Mouse (Mus musculus): ENCODE results near the gene Lrrc8b. TPM values are rescaled to one million over a fixed set of nuclear protein-coding genes. Genes with fewer than 3 reads are reported as not detected.

The Lrrc8b gene
- polyA plus RNA-seq, 1 experiment = 19.2 TPM

GRCm38 (mm10) chr5:105454105-105454504, 38.5 kb downstream of the Lrrc8b start:
- Histone ChIP-seq H3K36me3 (ENCODE audit: control insufficient read depth, insufficient read depth, low read length) (no peaks in the 10 kb centered on the region), H3K4me3 (ENCODE audit: control insufficient read depth, insufficient read depth, low read length) (no peak overlapping the region), H3K27me3 (ENCODE audit: control insufficient read depth, insufficient read depth, low read length) (no peaks in the 10 kb centered on the region), H3K27ac (ENCODE audit: control insufficient read depth, insufficient read depth, low read length) (no peak overlapping the region), H3K4me1 (replicated peaks; ENCODE audit: control insufficient read depth, insufficient read depth, low read length) (no peaks in the 10 kb centered on the region)
- no peak for DNase-seq
- WGBS = 74% methylated on average over 1 of the region's 1 CpGs
- no peak for TF ChIP-seq POLR2A (IDR thresholded peaks at IDR 0.05; ENCODE audit: control insufficient read depth, extremely low read depth, insufficient read depth, low read length, poor library complexity)

GRCm38 (mm10) chr5:105459077-105459476, 43.5 kb downstream of the Lrrc8b start:
- H3K27me3 ChIP-seq (ENCODE audit: control insufficient read depth, insufficient read depth, low read length) = no peaks in the 10 kb centered on the region
- no peaks in the 10 kb centered on the region for H3K36me3 ChIP-seq (ENCODE audit: control insufficient read depth, insufficient read depth, low read length)
- no peaks in the 10 kb centered on the region for H3K4me1 ChIP-seq (replicated peaks; ENCODE audit: control insufficient read depth, insufficient read depth, low read length)
- no peak overlapping the region for H3K27ac ChIP-seq (ENCODE audit: control insufficient read depth, insufficient read depth, low read length)
- H3K4me3 ChIP-seq (ENCODE audit: control insufficient read depth, insufficient read depth, low read length) = no peak overlapping the region
- no peak for TF ChIP-seq CTCF (IDR thresholded peaks at IDR 0.05; ENCODE audit: borderline replicate concordance, control insufficient read depth, extremely low read depth, insufficient read depth, low read length, poor library complexity)
- no peak for TF ChIP-seq POLR2A (IDR thresholded peaks at IDR 0.05; ENCODE audit: control insufficient read depth, extremely low read depth, insufficient read depth, low read length, poor library complexity)
- WGBS = 92% methylated on average over 6 of the region's 6 CpGs
- DNase-seq = no peak

- Histone ChIP-seq H3K36me3 (ENCODE audit: control insufficient read depth, insufficient read depth, low read length) (no peaks in the 10 kb centered on the region), H3K4me1 (replicated peaks; ENCODE audit: control insufficient read depth, insufficient read depth, low read length) (no peaks in the 10 kb centered on the region), H3K27ac (ENCODE audit: control insufficient read depth, insufficient read depth, low read length) (no peak overlapping the region), H3K27me3 (ENCODE audit: control insufficient read depth, insufficient read depth, low read length) (no peaks in the 10 kb centered on the region), H3K4me3 (ENCODE audit: control insufficient read depth, insufficient read depth, low read length) (no peak overlapping the region)
- 92% methylated on average over 5 of the region's 5 CpGs for WGBS
- DNase-seq = no peak
- no peak for TF ChIP-seq CTCF (IDR thresholded peaks at IDR 0.05; ENCODE audit: borderline replicate concordance, control insufficient read depth, extremely low read depth, insufficient read depth, low read length, poor library complexity)
- no peak for TF ChIP-seq POLR2A (IDR thresholded peaks at IDR 0.05; ENCODE audit: control insufficient read depth, extremely low read depth, insufficient read depth, low read length, poor library complexity)
These were observed 45.0 kb downstream of the Lrrc8b start for GRCm38 (mm10) chr5:105460551-105460950.

GRCm38 (mm10) chr5:105461076-105461475, 45.5 kb downstream of the Lrrc8b start:
- no peaks in the 10 kb centered on the region for H3K27me3 ChIP-seq (ENCODE audit: control insufficient read depth, insufficient read depth, low read length)
- no peaks in the 10 kb centered on the region for H3K36me3 ChIP-seq (ENCODE audit: control insufficient read depth, insufficient read depth, low read length)
- H3K27ac ChIP-seq (ENCODE audit: control insufficient read depth, insufficient read depth, low read length) = no peak overlapping the region
- WGBS = 93% methylated on average over 1 of the region's 1 CpGs
- no peaks in the 10 kb centered on the region for H3K4me1 ChIP-seq (replicated peaks; ENCODE audit: control insufficient read depth, insufficient read depth, low read length)
- no peak overlapping the region for H3K4me3 ChIP-seq (ENCODE audit: control insufficient read depth, insufficient read depth, low read length)
- no peak for TF ChIP-seq CTCF (IDR thresholded peaks at IDR 0.05; ENCODE audit: borderline replicate concordance, control insufficient read depth, extremely low read depth, insufficient read depth, low read length, poor library complexity)
- TF ChIP-seq POLR2A (IDR thresholded peaks at IDR 0.05; ENCODE audit: control insufficient read depth, extremely low read depth, insufficient read depth, low read length, poor library complexity) = no peak
- no peak for DNase-seq

- TF ChIP-seq CTCF (IDR thresholded peaks at IDR 0.05; ENCODE audit: borderline replicate concordance, control insufficient read depth, extremely low read depth, insufficient read depth, low read length, poor library complexity) (no peak), POLR2A (IDR thresholded peaks at IDR 0.05; ENCODE audit: control insufficient read depth, extremely low read depth, insufficient read depth, low read length, poor library complexity) (no peak)
- Histone ChIP-seq H3K4me1 (replicated peaks; ENCODE audit: control insufficient read depth, insufficient read depth, low read length) (no peaks in the 10 kb centered on the region), H3K36me3 (ENCODE audit: control insufficient read depth, insufficient read depth, low read length) (no peaks in the 10 kb centered on the region), H3K4me3 (ENCODE audit: control insufficient read depth, insufficient read depth, low read length) (no peak overlapping the region), H3K27ac (ENCODE audit: control insufficient read depth, insufficient read depth, low read length) (no peak overlapping the region), H3K27me3 (ENCODE audit: control insufficient read depth, insufficient read depth, low read length) (no peaks in the 10 kb centered on the region)
- no peak for DNase-seq
These were observed 49.1 kb downstream of the Lrrc8b start for GRCm38 (mm10) chr5:105464671-105465070.

GRCm38 (mm10) chr5:105465550-105465949, 50.0 kb downstream of the Lrrc8b start:
- no peaks in the 10 kb centered on the region for H3K36me3 ChIP-seq (ENCODE audit: control insufficient read depth, insufficient read depth, low read length)
- no peaks in the 10 kb centered on the region for H3K4me1 ChIP-seq (replicated peaks; ENCODE audit: control insufficient read depth, insufficient read depth, low read length)
- H3K4me3 ChIP-seq (ENCODE audit: control insufficient read depth, insufficient read depth, low read length) = no peak overlapping the region
- no peaks in the 10 kb centered on the region for H3K27me3 ChIP-seq (ENCODE audit: control insufficient read depth, insufficient read depth, low read length)
- H3K27ac ChIP-seq (ENCODE audit: control insufficient read depth, insufficient read depth, low read length) = no peak overlapping the region
- TF ChIP-seq POLR2A (IDR thresholded peaks at IDR 0.05; ENCODE audit: control insufficient read depth, extremely low read depth, insufficient read depth, low read length, poor library complexity) (no peak), CTCF (IDR thresholded peaks at IDR 0.05; ENCODE audit: borderline replicate concordance, control insufficient read depth, extremely low read depth, insufficient read depth, low read length, poor library complexity) (no peak)
- DNase-seq = no peak
- whole genome bisulfite sequencing = 98% methylated on average over 8 of the region's 8 CpGs

GRCm38 (mm10) chr5:105466471-105466902, 50.9 kb downstream of the Lrrc8b start:
- 97% methylated on average over 7 of the region's 7 CpGs for WGBS
- DNase-seq = no peak
- no peaks in the 10 kb centered on the region for H3K36me3 ChIP-seq (ENCODE audit: control insufficient read depth, insufficient read depth, low read length)

More at GRCm38 (mm10) chr5:105466471-105466902, 50.9 kb downstream of the Lrrc8b start:
- Histone ChIP-seq H3K27ac (ENCODE audit: control insufficient read depth, insufficient read depth, low read length) (no peak overlapping the region), H3K27me3 (ENCODE audit: control insufficient read depth, insufficient read depth, low read length) (no peaks in the 10 kb centered on the region), H3K4me3 (ENCODE audit: control insufficient read depth, insufficient read depth, low read length) (no peak overlapping the region), H3K4me1 (replicated peaks; ENCODE audit: control insufficient read depth, insufficient read depth, low read length) (no peaks in the 10 kb centered on the region)
- TF ChIP-seq CTCF (IDR thresholded peaks at IDR 0.05; ENCODE audit: borderline replicate concordance, control insufficient read depth, extremely low read depth, insufficient read depth, low read length, poor library complexity) (no peak), POLR2A (IDR thresholded peaks at IDR 0.05; ENCODE audit: control insufficient read depth, extremely low read depth, insufficient read depth, low read length, poor library complexity) (no peak)
